Mouse (Mus musculus) lung, adult 2 months (tissue): ENCODE data around the gene Mocs1. TPM values are rescaled to one million over a fixed set of nuclear protein-coding genes. Genes with fewer than 3 reads are reported as not detected.

ENCODE experiments used
- DNase-seq: peaks from one replicate; pipeline ENCODE4 v3.0.0; 2022
- H3K4me1 ChIP-seq: fragments of 200-500 bp; 2 replicates; pipeline ENCODE4 v1.6.1; 2011; ENCODE audit warnings: low read length; ENCODE audit not compliant: control insufficient read depth, insufficient read depth
- H3K4me3 ChIP-seq: fragments of 200-500 bp; replicated peaks from 2 replicates; pipeline ENCODE3; 2011; ENCODE audit warnings: low read depth, mild to moderate bottlenecking, control low read depth, low read length; ENCODE audit errors: extremely low read depth
- CTCF ChIP-seq: fragments of 200-500 bp; IDR thresholded peaks from 2 replicates; pipeline ENCODE4 v1.5.1; 2011; ENCODE audit warnings: mild to moderate bottlenecking, low read length, control low read depth; ENCODE audit not compliant: insufficient read depth
- POLR2A ChIP-seq: fragments of 200-500 bp; IDR thresholded peaks from 2 replicates; pipeline ENCODE4 v1.6.1; 2011; ENCODE audit warnings: low read depth, mild to moderate bottlenecking, control low read depth, low read length, borderline replicate concordance; ENCODE audit errors: extremely low read depth
- WGBS: fragments of 180-500 bp; shearing (Covaris S2); methylation state at CpG from one replicate; pipeline ENCODE4 v1.1.7; 2018; 5-methylcytosine and 5-hydroxymethylcytosine counted together
- polyA plus RNA-seq: library from polyadenylated mRNA; depleted of rRNA; stranded (reverse); fragments of >200 nt; gene quantifications from 2 replicates; pipeline ENCODE4 v1.2.3, GENCODE M21; 2012

The Mocs1 gene
- polyA plus RNA-seq, 1 experiment: 39.7 TPM

DNA sequence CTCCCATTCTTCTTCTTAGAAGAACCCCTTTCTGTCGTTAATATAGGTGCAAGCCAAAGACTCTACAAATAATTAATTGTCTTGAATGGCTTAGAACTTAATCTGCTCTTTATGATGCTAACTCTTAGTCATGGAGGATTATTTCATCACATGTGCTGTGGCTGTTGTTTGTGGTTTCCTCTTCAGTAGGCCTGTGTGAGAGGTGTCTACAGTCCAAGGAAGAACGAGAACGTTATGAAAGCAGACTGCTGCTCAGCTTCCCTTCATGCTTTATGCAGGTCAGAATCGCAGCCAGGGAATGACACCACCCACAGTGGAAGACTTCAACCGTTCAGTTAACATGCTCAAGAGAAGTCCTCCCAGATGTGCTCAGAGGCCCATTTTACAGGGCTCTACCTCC is 15.2 kb upstream of the Mocs1 start:
- Histone ChIP-seq H3K4me1 (no peaks in the 10 kb centered on the region), H3K4me3 (no peak overlapping the region)
- WGBS: 79% methylated on average over 5 of the region's 5 CpGs
- no peak for DNase-seq
- no peak for TF ChIP-seq CTCF
- no peak for TF ChIP-seq POLR2A

- WGBS: 40% methylated on average over 3 of the region's 3 CpGs
- no peaks in the 10 kb centered on the region for H3K4me1 ChIP-seq
- DNase-seq: no peak
- TF ChIP-seq CTCF (peak; percentile 10; the same call in 1 of the 2 replicates), POLR2A (no peak)
- H3K4me3 ChIP-seq: no peak overlapping the region
Observed at GRCm38 (mm10) chr17:49413554-49413953, 14.6 kb upstream of the Mocs1 start.

DNA sequence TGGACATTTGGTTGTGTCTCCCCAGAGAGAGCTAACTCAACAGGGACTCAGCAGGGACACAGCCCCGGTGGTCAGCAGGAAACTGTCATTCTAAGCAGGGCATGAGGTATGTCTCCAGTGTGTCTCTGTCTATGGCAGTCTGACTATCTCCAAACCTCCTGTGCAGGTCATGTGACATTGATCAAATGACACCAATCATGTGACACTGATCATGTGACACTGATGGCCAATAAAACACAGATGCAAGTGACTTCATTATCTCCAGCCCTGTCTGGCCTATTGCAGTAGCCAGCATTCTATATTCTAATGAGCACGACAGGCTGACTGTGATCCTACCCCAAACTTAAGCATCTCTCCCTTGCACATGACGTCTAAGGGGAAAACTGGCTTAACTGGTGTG is 11.9 kb upstream of the Mocs1 start:
- no peak overlapping the region for H3K4me3 ChIP-seq
- no peaks in the 10 kb centered on the region for H3K4me1 ChIP-seq
- TF ChIP-seq CTCF (no peak), POLR2A (no peak)
- DNase-seq: no peak
- WGBS: 71% methylated on average over 3 of the region's 3 CpGs

GRCm38 (mm10) chr17:49419813-49420212 is 8.3 kb upstream of the Mocs1 start:
- TF ChIP-seq POLR2A: no peak
- TF ChIP-seq CTCF: no peak
- 53% methylated on average over 6 of the region's 6 CpGs for WGBS
- no peak for DNase-seq
- Histone ChIP-seq H3K4me3 (no peak overlapping the region), H3K4me1 (no peaks in the 10 kb centered on the region)

DNA sequence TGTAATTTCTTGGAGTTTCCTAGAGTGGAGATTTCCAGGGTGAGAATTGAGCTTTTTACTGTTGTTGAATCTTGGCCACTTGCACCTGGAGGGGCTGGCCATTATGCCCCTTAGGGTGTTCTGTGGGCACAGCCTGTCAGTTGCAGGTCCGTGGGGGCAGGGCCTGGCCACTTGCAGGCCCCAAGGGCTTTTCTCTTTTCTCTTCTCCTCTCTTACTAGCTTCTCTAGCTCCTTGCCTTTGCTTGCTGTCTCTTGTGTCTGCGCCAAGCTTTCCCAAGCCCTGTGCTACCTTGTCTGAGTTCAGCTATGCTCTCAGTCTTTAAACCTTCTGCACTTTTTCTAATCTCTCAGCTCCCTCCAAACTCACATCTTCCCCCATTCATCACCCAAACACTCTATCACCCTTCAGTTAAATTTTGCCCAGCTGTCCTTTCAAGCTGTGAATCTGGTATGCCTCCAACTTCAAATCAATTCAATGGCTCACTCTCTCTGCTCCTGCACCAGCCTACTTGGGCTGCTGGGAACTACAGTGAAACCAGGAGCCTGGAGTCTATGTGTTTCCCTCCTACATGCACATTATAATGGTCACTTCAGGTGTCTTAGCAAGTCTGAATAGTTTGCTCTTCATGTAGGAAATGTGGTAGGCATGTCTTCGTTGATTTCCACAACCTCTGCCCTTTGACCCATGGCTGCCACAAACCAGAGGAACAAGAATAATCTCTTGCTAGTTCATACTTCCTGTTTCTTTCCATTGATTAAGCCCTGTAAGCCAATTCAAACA is 5.7 kb upstream of the Mocs1 start:
- 58% methylated on average over 3 of the region's 3 CpGs for WGBS
- no peak for DNase-seq
- H3K4me1 ChIP-seq: no peaks in the 10 kb centered on the region
- H3K4me3 ChIP-seq: no peak overlapping the region
- TF ChIP-seq POLR2A (no peak), CTCF (no peak)

- H3K4me1 ChIP-seq: no peaks in the 10 kb centered on the region
- no peak for TF ChIP-seq POLR2A
- 87% methylated on average over 2 of the region's 2 CpGs for WGBS
- H3K4me3 ChIP-seq: no peak overlapping the region
- no peak for DNase-seq
Observed at GRCm38 (mm10) chr17:49423067-49423325, 5.2 kb upstream of the Mocs1 start.

- Histone ChIP-seq H3K4me1 (no peaks in the 10 kb centered on the region), H3K4me3 (no peak overlapping the region)
- DNase-seq: no peak
- WGBS: 91% methylated on average over 3 of the region's 3 CpGs
- no peak for TF ChIP-seq CTCF
- TF ChIP-seq POLR2A: no peak
Observed at GRCm38 (mm10) chr17:49423872-49424271, 4.3 kb upstream of the Mocs1 start.

DNA sequence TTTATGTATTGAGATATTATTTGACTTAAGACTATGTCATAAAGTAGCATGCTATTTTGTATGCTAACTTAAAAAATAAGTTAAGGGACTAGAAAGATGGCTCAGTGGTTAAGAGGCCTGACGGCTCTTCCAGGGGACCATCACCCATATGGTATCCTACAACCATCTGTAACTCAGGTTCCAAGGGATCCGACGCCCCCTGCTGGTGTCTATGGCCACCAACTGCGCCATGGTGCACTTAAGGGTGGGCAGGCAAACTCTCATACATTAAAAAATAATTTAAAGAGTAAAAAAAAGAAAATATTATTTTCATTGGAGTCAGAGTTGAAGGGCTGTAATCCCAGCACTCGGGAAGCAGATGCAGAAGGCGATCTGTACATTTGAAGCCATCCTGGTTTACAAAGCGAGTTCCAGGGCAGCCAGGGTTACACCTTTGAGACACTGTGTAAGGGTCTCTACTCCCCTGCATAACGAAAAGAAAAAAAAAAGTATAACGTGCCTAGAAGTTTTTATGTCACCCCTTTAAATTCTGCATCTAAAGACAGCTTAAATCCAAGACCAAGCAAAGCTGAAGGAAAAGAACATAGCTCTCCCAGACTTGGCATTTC is 427 bp upstream of the Mocs1 start:
- no peak for DNase-seq
- H3K4me1 ChIP-seq: peaks cover 15% of the 10 kb centered on the region
- no peak overlapping the region for H3K4me3 ChIP-seq
- 21% methylated on average over 9 of the region's 9 CpGs for WGBS
- no peak for TF ChIP-seq CTCF
- no peak for TF ChIP-seq POLR2A

- peak overlapping the region; percentile 79 for H3K4me3 ChIP-seq
- TF ChIP-seq CTCF: no peak
- no peak for TF ChIP-seq POLR2A
- peaks cover 18% of the 10 kb centered on the region for H3K4me1 ChIP-seq
- no peak for DNase-seq
- WGBS: 9% methylated on average over 13 of the region's 13 CpGs
Observed at GRCm38 (mm10) chr17:49428751-49429415, 721 bp downstream of the Mocs1 start.
